Mouse (Mus musculus) forelimb bud, embryonic 11.5 days (tissue): ENCODE results near the gene Sh3kbp1.

Source experiments
- DNase-seq: peaks from one replicate; pipeline ENCODE4 v3.0.0-alpha.2; 2012; ENCODE audit warnings: low read depth, low spot score

The Sh3kbp1 gene

GRCm38 (mm10) chrX:159677585-159678319, 50.7 kb downstream of the Sh3kbp1 start:
- DNase-seq, result no peak

DNA sequence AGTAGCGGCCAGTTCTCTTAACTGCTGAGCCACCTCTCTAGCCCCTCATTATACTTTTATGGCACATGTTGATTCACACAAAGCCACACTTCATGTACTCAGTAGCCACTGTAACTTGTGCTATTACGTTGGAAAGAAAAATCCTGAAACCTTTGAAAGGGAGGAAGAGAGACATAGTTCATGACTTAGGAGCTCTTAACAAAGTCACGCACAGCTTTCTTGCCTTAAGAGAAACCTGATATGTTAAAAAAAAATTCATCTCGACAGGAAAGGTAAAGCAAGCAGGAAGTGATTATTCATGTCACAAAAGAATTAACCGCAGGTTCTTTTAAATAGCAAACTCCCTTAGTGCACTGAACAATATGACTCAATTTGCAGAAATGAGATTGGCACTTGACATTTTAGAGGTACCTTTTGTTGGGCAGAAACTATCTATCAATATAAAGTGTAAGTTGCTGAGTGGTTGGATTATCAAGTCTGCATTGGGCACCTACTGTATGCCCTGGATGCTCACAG, 51.3 kb downstream of the Sh3kbp1 start:
- no peak for DNase-seq

- DNase-seq, result no peak
Measured at GRCm38 (mm10) chrX:159685521-159685920, 58.4 kb downstream of the Sh3kbp1 start.

- DNase-seq, result no peak
Measured at GRCm38 (mm10) chrX:159686850-159687249, 59.8 kb downstream of the Sh3kbp1 start.

GRCm38 (mm10) chrX:159688698-159689097, 61.6 kb downstream of the Sh3kbp1 start:
- DNase-seq, result no peak

GRCm38 (mm10) chrX:159689785-159690416, 62.8 kb downstream of the Sh3kbp1 start:
- no peak for DNase-seq

DNA sequence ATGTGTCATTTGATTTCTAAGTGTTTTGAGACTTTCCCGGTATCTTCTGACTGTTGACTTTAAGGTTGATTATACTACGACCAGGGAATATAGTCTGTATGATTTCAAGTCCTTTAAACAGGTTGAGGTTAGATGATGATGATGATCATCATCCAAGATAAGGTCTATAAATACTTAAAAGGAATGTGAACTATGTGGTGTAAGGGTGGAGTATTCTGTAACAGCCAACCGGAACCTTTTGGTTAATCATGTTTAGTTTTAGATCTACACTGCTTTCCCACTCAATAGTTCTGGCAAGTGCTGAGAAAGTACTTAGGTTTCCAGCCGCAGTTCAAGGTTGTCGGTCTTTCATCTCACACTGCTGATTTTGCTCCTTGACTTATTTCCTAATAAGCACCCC, 66.1 kb downstream of the Sh3kbp1 start:
- no peak for DNase-seq

DNA sequence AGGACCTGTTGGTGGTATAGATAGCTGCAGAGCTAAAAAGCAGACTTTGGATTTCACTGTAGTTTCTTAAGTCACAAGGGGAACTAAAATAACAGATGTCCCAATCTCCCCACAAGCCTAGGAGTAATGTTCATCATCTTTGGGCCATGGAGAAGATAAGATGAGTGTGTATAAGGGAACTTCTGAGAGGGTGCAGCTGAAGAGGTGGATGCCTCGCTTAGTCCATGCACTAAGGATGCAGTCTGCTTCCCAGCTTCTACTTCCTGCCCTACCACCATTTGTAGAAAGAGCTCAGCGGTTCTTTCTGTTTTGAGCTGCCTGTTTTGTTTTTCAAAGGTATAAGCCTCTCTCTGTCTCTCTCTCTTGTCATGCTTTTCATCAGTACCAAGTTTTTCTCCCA, 69.5 kb downstream of the Sh3kbp1 start:
- DNase-seq, result no peak

GRCm38 (mm10) chrX:159697030-159697454, 70.0 kb downstream of the Sh3kbp1 start:
- DNase-seq, result peak; percentile 31

DNA sequence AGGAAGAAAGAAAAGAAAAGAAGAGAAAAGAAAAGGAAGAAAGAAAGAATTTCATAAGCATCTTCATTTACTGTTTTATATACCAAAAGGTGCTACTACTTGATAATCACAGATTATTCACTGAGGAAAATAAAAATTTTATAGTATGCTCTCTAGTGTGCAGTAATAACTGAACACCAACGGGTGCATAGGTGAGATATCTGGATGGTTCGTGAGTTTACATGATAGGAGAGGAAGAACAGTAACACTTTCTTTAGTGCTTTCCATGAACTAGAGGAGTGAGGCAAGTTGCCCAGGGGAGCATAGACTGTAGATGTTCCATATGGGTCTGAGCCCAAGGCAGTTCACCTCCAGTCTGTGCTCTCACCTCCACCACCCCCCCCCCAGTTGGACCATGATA, 75.8 kb downstream of the Sh3kbp1 start:
- no peak for DNase-seq

GRCm38 (mm10) chrX:159704381-159705004, 77.4 kb downstream of the Sh3kbp1 start:
- peak; percentile 10 for DNase-seq

DNA sequence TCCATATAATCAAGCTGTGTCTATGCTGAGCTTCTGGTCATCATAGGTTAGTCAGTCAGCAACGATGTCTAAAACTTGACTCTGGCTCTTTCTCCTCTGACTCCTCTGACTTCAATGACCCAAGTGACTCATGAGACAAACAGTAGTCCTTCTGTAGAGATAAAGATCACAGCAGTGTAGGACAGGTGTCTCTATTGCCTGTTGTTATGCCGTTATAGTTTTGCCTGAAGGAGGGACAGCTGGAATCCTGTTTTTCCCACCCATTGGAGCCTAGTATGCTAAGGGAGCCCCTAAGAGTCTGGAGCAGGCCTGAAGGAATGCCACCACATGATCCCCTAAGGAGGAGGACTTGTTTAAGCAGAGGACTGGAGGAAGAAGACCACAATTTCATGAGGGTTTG, 78.3 kb downstream of the Sh3kbp1 start:
- DNase-seq, result no peak

- no peak for DNase-seq
Measured at GRCm38 (mm10) chrX:159708076-159708830, 81.2 kb downstream of the Sh3kbp1 start.

GRCm38 (mm10) chrX:159709296-159709695, 82.2 kb downstream of the Sh3kbp1 start:
- no peak for DNase-seq

GRCm38 (mm10) chrX:159711070-159712029, 84.3 kb downstream of the Sh3kbp1 start:
- no peak for DNase-seq

DNA sequence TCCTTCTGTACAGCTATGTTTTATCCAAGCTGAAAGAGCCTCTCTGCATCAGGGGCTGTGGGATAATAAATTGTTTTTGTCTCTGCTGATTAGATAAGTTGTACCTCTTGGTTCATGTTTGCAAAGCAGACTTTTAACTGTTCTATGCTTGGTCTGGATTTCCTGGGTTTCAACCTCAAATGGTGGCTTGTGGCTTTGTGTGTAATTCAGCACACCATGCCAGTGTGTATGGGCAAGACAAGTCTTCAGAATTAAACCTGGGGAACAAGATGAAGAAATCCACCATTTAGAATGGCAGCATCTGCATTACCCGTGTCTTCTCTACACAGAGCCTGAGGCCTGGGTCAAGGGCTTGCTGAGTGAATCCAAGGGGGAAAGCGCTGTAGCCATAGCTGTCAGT, 86.1 kb downstream of the Sh3kbp1 start:
- no peak for DNase-seq

- DNase-seq, result no peak
Measured at GRCm38 (mm10) chrX:159721390-159721789, 94.3 kb downstream of the Sh3kbp1 start.

GRCm38 (mm10) chrX:159731421-159731820, 104.3 kb downstream of the Sh3kbp1 start:
- no peak for DNase-seq

DNA sequence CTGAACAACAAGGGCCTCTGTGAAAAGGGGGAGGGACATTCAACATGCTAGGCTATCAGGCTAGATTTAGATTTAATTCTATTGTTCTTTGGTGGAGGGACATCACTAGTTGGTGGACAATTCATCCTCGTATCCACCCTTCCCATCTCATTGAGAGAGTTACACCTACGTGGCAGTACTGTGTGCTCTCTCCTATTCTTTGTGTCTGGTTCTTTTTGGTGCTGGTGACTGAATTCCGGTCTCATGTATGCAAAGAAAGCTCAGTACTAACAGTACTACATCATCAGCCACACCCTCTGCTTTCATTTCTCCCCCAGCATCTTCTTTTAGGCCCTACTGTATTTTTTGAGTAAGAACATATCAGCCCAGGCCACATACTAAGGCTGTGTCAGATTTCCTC, 105.8 kb downstream of the Sh3kbp1 start:
- no peak for DNase-seq

- no peak for DNase-seq
Measured at GRCm38 (mm10) chrX:159733948-159734347, 106.9 kb downstream of the Sh3kbp1 start.
